Mouse (Mus musculus): ENCODE results near the gene Inpp4a. TPM values are rescaled to one million over a fixed set of nuclear protein-coding genes. Genes with fewer than 3 reads are reported as not detected.

Gene Inpp4a
- polyA plus RNA-seq, 1 experiment from 2014 or later: 12.6 TPM

DNA sequence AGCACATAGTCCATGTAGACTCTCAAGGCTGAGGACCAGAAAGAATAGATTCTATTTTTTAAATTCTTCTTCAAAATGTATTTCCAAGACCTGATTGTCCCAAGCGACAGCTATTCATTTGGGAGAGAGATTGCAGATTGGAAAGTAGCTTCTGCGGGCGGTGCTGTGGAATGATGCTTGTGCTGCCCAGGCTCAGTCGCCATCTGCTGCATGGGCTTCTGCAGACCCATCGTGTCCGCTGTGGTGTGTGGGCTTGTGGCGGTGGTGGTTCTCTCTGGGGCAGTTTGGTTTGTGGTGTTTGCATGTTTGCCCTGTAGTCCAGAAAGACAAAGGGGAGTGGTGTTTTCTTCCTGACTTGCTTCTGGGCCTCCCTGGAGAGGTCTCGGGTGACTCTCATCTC lies 76.5 kb downstream of the Inpp4a start:
- no peak overlapping the region for H3K27ac ChIP-seq (replicated peaks; ENCODE audit: low read depth, low read length)
- H3K4me3 ChIP-seq (ENCODE audit: low read depth, low read length): no peak overlapping the region
- DNase-seq (ENCODE audit: low spot score) (no peak), ATAC-seq (ENCODE audit: insufficient number of reproducible peaks, low FRiP score, low TSS enrichment, low read depth) (no peak)
- no peaks in the 10 kb centered on the region for H3K27me3 ChIP-seq (ENCODE audit: control insufficient read depth, insufficient read depth, low read length)
- no peak overlapping the region for H3K4me2 ChIP-seq (ENCODE audit: low read depth, severe bottlenecking)
- H3K36me3 ChIP-seq (ENCODE audit: control insufficient read depth, insufficient read depth, low read length): no peaks in the 10 kb centered on the region
- H3K9me3 ChIP-seq (ENCODE audit: control insufficient read depth, low read length): no peaks in the 10 kb centered on the region
- WGBS: 84% methylated on average over 8 of the region's 8 CpGs
- H3K4me1 ChIP-seq (ENCODE audit: control insufficient read depth, insufficient read depth, low read length): no peaks in the 10 kb centered on the region
- H3K9ac ChIP-seq (ENCODE audit: low read length): no peak overlapping the region

DNA sequence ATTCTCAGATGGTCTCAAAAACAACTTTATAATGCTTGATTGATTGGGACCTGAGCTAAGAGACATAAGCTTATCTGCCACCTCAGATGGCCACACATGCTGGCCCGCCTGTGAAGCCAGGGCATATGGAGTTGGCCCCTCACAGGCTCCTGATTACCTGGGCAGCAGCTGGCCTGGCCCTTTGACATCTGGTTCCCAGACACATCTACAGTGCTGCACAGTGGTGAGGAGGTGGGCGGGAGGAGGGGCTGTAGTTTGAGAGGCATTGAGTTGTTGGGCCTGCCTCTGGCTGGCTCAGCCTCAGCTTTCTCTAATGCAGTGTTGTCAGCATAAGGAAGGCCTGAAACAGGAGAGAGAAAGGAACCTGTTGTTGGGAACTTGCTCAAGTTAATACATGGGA lies 77.1 kb downstream of the Inpp4a start:
- H3K4me2 ChIP-seq (ENCODE audit: low read depth, severe bottlenecking): no peak overlapping the region
- no peak overlapping the region for H3K9ac ChIP-seq (ENCODE audit: low read length)
- H3K27me3 ChIP-seq (ENCODE audit: control insufficient read depth, insufficient read depth, low read length): no peaks in the 10 kb centered on the region
- H3K9me3 ChIP-seq (ENCODE audit: control insufficient read depth, low read length): no peaks in the 10 kb centered on the region
- no peak overlapping the region for H3K27ac ChIP-seq (replicated peaks; ENCODE audit: low read depth, low read length)
- ATAC-seq (ENCODE audit: insufficient number of reproducible peaks, low FRiP score, low TSS enrichment, low read depth): no peak
- H3K4me3 ChIP-seq (ENCODE audit: low read depth, low read length): no peak overlapping the region
- no peaks in the 10 kb centered on the region for H3K36me3 ChIP-seq (ENCODE audit: control insufficient read depth, insufficient read depth, low read length)
- DNase-seq (ENCODE audit: low spot score): peak; percentile 73
- no peaks in the 10 kb centered on the region for H3K4me1 ChIP-seq (ENCODE audit: control insufficient read depth, insufficient read depth, low read length)
- 37% methylated on average over 2 of the region's 2 CpGs for WGBS

GRCm38 (mm10) chr1:37378095-37378494 lies 78.4 kb downstream of the Inpp4a start:
- WGBS: 90% methylated on average over 5 of the region's 5 CpGs

DNA sequence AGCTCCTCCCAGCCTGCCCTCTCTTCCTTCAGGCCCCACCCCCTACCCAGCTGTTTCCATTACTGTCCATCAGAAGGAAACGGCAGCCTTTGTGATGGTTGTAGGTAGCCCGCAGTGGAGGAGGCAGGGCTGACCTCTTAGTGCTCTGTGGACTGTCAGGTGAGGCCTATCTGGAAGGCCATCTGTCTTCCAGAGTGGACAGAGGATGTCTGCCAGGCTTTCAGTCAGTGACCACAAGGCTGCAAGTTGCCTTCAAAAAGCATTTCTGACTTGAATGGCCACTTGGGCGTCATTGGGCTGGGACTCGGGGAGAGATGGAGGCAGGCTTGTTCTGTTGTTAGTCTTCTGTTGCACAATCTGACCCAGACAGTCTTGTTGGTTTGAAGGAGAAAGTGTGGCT lies 79.9 kb downstream of the Inpp4a start:
- H3K4me2 ChIP-seq (ENCODE audit: low read depth, severe bottlenecking): no peak overlapping the region
- H3K4me1 ChIP-seq (ENCODE audit: control insufficient read depth, insufficient read depth, low read length): no peaks in the 10 kb centered on the region
- no peak overlapping the region for H3K4me3 ChIP-seq (ENCODE audit: low read depth, low read length)
- no peak overlapping the region for H3K27ac ChIP-seq (replicated peaks; ENCODE audit: low read depth, low read length)
- H3K9ac ChIP-seq (ENCODE audit: low read length): no peak overlapping the region
- no peaks in the 10 kb centered on the region for H3K27me3 ChIP-seq (ENCODE audit: control insufficient read depth, insufficient read depth, low read length)
- DNase-seq (ENCODE audit: low spot score) (no peak), ATAC-seq (ENCODE audit: insufficient number of reproducible peaks, low FRiP score, low TSS enrichment, low read depth) (no peak)
- 54% methylated on average over 4 of the region's 4 CpGs for WGBS
- no peaks in the 10 kb centered on the region for H3K36me3 ChIP-seq (ENCODE audit: control insufficient read depth, insufficient read depth, low read length)
- H3K9me3 ChIP-seq (ENCODE audit: control insufficient read depth, low read length): no peaks in the 10 kb centered on the region

More at GRCm38 (mm10) chr1:37378095-37378494, 78.4 kb downstream of the Inpp4a start:
- Histone ChIP-seq H3K9me3 (ENCODE audit: control insufficient read depth, low read length) (no peaks in the 10 kb centered on the region), H3K27me3 (ENCODE audit: control insufficient read depth, insufficient read depth, low read length) (no peaks in the 10 kb centered on the region), H3K4me1 (ENCODE audit: control insufficient read depth, insufficient read depth, low read length) (no peaks in the 10 kb centered on the region), H3K36me3 (ENCODE audit: control insufficient read depth, insufficient read depth, low read length) (no peaks in the 10 kb centered on the region), H3K4me3 (ENCODE audit: low read depth, low read length) (no peak overlapping the region), H3K27ac (replicated peaks; ENCODE audit: low read depth, low read length) (no peak overlapping the region), H3K9ac (ENCODE audit: low read length) (no peak overlapping the region), H3K4me2 (ENCODE audit: low read depth, severe bottlenecking) (no peak overlapping the region)
- DNase-seq (ENCODE audit: low spot score): no peak
- ATAC-seq (ENCODE audit: insufficient number of reproducible peaks, low FRiP score, low TSS enrichment, low read depth): no peak

GRCm38 (mm10) chr1:37380913-37381312 lies 81.2 kb downstream of the Inpp4a start:
- Histone ChIP-seq H3K27me3 (ENCODE audit: control insufficient read depth, insufficient read depth, low read length) (no peaks in the 10 kb centered on the region), H3K36me3 (ENCODE audit: control insufficient read depth, insufficient read depth, low read length) (no peaks in the 10 kb centered on the region), H3K27ac (replicated peaks; ENCODE audit: low read depth, low read length) (no peak overlapping the region), H3K4me2 (ENCODE audit: low read depth, severe bottlenecking) (no peak overlapping the region), H3K4me3 (ENCODE audit: low read depth, low read length) (no peak overlapping the region), H3K9me3 (ENCODE audit: control insufficient read depth, low read length) (no peaks in the 10 kb centered on the region), H3K9ac (ENCODE audit: low read length) (no peak overlapping the region), H3K4me1 (ENCODE audit: control insufficient read depth, insufficient read depth, low read length) (no peaks in the 10 kb centered on the region)
- ATAC-seq (ENCODE audit: insufficient number of reproducible peaks, low FRiP score, low TSS enrichment, low read depth) (no peak), DNase-seq (ENCODE audit: low spot score) (no peak)
- 86% methylated on average over 5 of the region's 5 CpGs for WGBS

- H3K9ac ChIP-seq (ENCODE audit: low read length): no peak overlapping the region
- H3K4me2 ChIP-seq (ENCODE audit: low read depth, severe bottlenecking): no peak overlapping the region
- H3K27me3 ChIP-seq (ENCODE audit: control insufficient read depth, insufficient read depth, low read length): no peaks in the 10 kb centered on the region
- WGBS: 80% methylated on average over 3 of the region's 3 CpGs
- H3K4me1 ChIP-seq (ENCODE audit: control insufficient read depth, insufficient read depth, low read length): no peaks in the 10 kb centered on the region
- H3K36me3 ChIP-seq (ENCODE audit: control insufficient read depth, insufficient read depth, low read length): no peaks in the 10 kb centered on the region
- H3K4me3 ChIP-seq (ENCODE audit: low read depth, low read length): no peak overlapping the region
- ATAC-seq (ENCODE audit: insufficient number of reproducible peaks, low FRiP score, low TSS enrichment, low read depth): no peak
- DNase-seq (ENCODE audit: low spot score): no peak
- no peak overlapping the region for H3K27ac ChIP-seq (replicated peaks; ENCODE audit: low read depth, low read length)
- no peaks in the 10 kb centered on the region for H3K9me3 ChIP-seq (ENCODE audit: control insufficient read depth, low read length)
These were observed 84.6 kb downstream of the Inpp4a start for GRCm38 (mm10) chr1:37384304-37384703.

GRCm38 (mm10) chr1:37386448-37386971 lies 86.8 kb downstream of the Inpp4a start:
- Histone ChIP-seq H3K4me3 (ENCODE audit: low read depth, low read length) (no peak overlapping the region), H3K36me3 (ENCODE audit: control insufficient read depth, insufficient read depth, low read length) (no peaks in the 10 kb centered on the region), H3K4me1 (ENCODE audit: control insufficient read depth, insufficient read depth, low read length) (no peaks in the 10 kb centered on the region), H3K9ac (ENCODE audit: low read length) (no peak overlapping the region), H3K9me3 (ENCODE audit: control insufficient read depth, low read length) (no peaks in the 10 kb centered on the region), H3K4me2 (ENCODE audit: low read depth, severe bottlenecking) (no peak overlapping the region), H3K27ac (replicated peaks; ENCODE audit: low read depth, low read length) (no peak overlapping the region), H3K27me3 (ENCODE audit: control insufficient read depth, insufficient read depth, low read length) (no peaks in the 10 kb centered on the region)
- ATAC-seq (ENCODE audit: insufficient number of reproducible peaks, low FRiP score, low TSS enrichment, low read depth): no peak
- 87% methylated on average over 7 of the region's 7 CpGs for WGBS
- no peak for DNase-seq (ENCODE audit: low spot score)

- no peak overlapping the region for H3K4me3 ChIP-seq (ENCODE audit: low read depth, low read length)
- no peaks in the 10 kb centered on the region for H3K9me3 ChIP-seq (ENCODE audit: control insufficient read depth, low read length)
- 91% methylated on average over 5 of the region's 5 CpGs for WGBS
- no peak for ATAC-seq (ENCODE audit: insufficient number of reproducible peaks, low FRiP score, low TSS enrichment, low read depth)
- no peak for DNase-seq (ENCODE audit: low spot score)
- H3K27ac ChIP-seq (replicated peaks; ENCODE audit: low read depth, low read length): no peak overlapping the region
- no peaks in the 10 kb centered on the region for H3K27me3 ChIP-seq (ENCODE audit: control insufficient read depth, insufficient read depth, low read length)
- H3K4me1 ChIP-seq (ENCODE audit: control insufficient read depth, insufficient read depth, low read length): no peaks in the 10 kb centered on the region
- H3K36me3 ChIP-seq (ENCODE audit: control insufficient read depth, insufficient read depth, low read length): no peaks in the 10 kb centered on the region
- H3K4me2 ChIP-seq (ENCODE audit: low read depth, severe bottlenecking): no peak overlapping the region
- H3K9ac ChIP-seq (ENCODE audit: low read length): no peak overlapping the region
These were observed 93.5 kb downstream of the Inpp4a start for GRCm38 (mm10) chr1:37393174-37393573.

- Histone ChIP-seq H3K9ac (ENCODE audit: low read length) (no peak overlapping the region), H3K27me3 (ENCODE audit: control insufficient read depth, insufficient read depth, low read length) (no peaks in the 10 kb centered on the region), H3K4me3 (ENCODE audit: low read depth, low read length) (no peak overlapping the region), H3K36me3 (ENCODE audit: control insufficient read depth, insufficient read depth, low read length) (no peaks in the 10 kb centered on the region), H3K27ac (replicated peaks; ENCODE audit: low read depth, low read length) (no peak overlapping the region), H3K4me2 (ENCODE audit: low read depth, severe bottlenecking) (no peak overlapping the region), H3K9me3 (ENCODE audit: control insufficient read depth, low read length) (no peaks in the 10 kb centered on the region), H3K4me1 (ENCODE audit: control insufficient read depth, insufficient read depth, low read length) (0 out of 2 replicates have a peak, but pooled peaks cover 2% of the 10 kb centered on the region)
- ATAC-seq (ENCODE audit: insufficient number of reproducible peaks, low FRiP score, low TSS enrichment, low read depth) (no peak), DNase-seq (ENCODE audit: low spot score) (no peak)
- WGBS: 91% methylated on average over 1 of the region's 1 CpGs
These were observed 96.8 kb downstream of the Inpp4a start for GRCm38 (mm10) chr1:37396481-37396880.
